Mouse (Mus musculus): ENCODE data around the gene Kcnk13.

Gene Kcnk13

GRCm38 (mm10) chr12:100089265-100089664 lies 125.0 kb downstream of the Kcnk13 start:
- no peak for DNase-seq (ENCODE audit: low spot score in 2 of 2)

GRCm38 (mm10) chr12:100090750-100091149 lies 126.5 kb downstream of the Kcnk13 start:
- no peak for DNase-seq (ENCODE audit: low spot score in 2 of 2)

- DNase-seq (ENCODE audit: low spot score in 2 of 2), result no peak
Observed at GRCm38 (mm10) chr12:100093046-100093445, 128.7 kb downstream of the Kcnk13 start.

GRCm38 (mm10) chr12:100099971-100100706 lies 135.8 kb downstream of the Kcnk13 start:
- DNase-seq (ENCODE audit: low spot score in 2 of 2), result no peak

GRCm38 (mm10) chr12:100100707-100101030 lies 136.4 kb downstream of the Kcnk13 start:
- no peak for DNase-seq (ENCODE audit: low spot score in 2 of 2)

GRCm38 (mm10) chr12:100101651-100102050 lies 137.4 kb downstream of the Kcnk13 start:
- no peak for DNase-seq (ENCODE audit: low spot score in 2 of 2)

GRCm38 (mm10) chr12:100104530-100104929 lies 140.2 kb downstream of the Kcnk13 start:
- no peak for DNase-seq (ENCODE audit: low spot score in 2 of 2)

- peak; percentile 75 to 89 for DNase-seq (ENCODE audit: low spot score in 2 of 2)
Observed at GRCm38 (mm10) chr12:100106275-100106895, 142.1 kb downstream of the Kcnk13 start.

- no peak for DNase-seq (ENCODE audit: low spot score in 2 of 2)
Observed at GRCm38 (mm10) chr12:100107436-100107835, 143.1 kb downstream of the Kcnk13 start.

GRCm38 (mm10) chr12:100109986-100110696 lies 145.8 kb downstream of the Kcnk13 start, which contains the start of gene Psmc1:
Psmc1 (plus strand) TSS chr12:100110154.
- peak; percentile 81 to 89 for DNase-seq (ENCODE audit: low spot score in 2 of 2)
